ENCODE assay signal across 23 mouse cellular contexts in the genomic region with DNA sequence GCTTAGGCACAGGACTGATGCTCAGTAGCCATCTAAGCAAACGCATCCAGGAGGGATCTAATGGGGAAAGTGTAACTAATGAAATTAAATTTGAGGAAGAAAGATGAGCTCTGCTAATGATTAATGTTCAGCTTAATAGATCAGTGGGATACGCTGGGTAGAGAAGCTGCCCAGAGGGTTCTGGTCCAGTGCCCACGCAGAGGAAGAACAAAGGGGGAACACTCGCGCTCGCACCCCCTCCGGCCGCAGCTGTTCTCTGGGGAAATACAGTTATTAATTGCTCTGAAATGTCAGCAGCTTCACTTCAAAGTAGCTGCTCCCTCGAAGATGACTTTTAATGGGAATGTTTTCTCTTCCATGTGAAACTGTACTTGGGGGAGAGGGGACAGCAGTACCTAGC.
DNase-seq lines count a peak whose midpoint lies in the region; ATAC-seq and TF ChIP-seq lines count a peak whose summit lies in the region.
"Had no signal": no experiment of that assay in that cellular context is flagged by ENCODE, and none has a peak within 500 bp of the region (broad histone marks: within the 10 kb centered on the region; RNA-seq: fewer than 3 reads in every experiment).

No protein-coding gene starts in this region.

- no peak for TF ChIP-seq CTCF in hindbrain, postnatal 0 days (IDR thresholded peaks at IDR 0.05; ENCODE audit: low read depth)

- no peaks in the 10 kb centered on the region for H3K27me3 ChIP-seq in hindbrain, embryonic 10.5 days (ENCODE audit: insufficient read depth, poor library complexity, severe bottlenecking)
- H3K27me3 ChIP-seq in hindbrain, postnatal 0 days (ENCODE audit: insufficient read depth, low read length), result no peaks in the 10 kb centered on the region
- no peaks in the 10 kb centered on the region for H3K27me3 ChIP-seq in embryonic facial prominence, embryonic 10.5 days (replicated peaks; ENCODE audit: low read depth, poor library complexity, severe bottlenecking)
- H3K27me3 ChIP-seq in neural tube, embryonic 13.5 days, result no peaks in the 10 kb centered on the region
- H3K27me3 ChIP-seq: forebrain, embryonic 13.5 days; intestine, embryonic 15.5 days; limb, embryonic 12.5 days had no signal

- H3K36me3 ChIP-seq in hindbrain, embryonic 10.5 days, result no peaks in the 10 kb centered on the region
- no peaks in the 10 kb centered on the region for H3K36me3 ChIP-seq in hindbrain, postnatal 0 days (ENCODE audit: insufficient read depth, low read length)
- H3K36me3 ChIP-seq in embryonic facial prominence, embryonic 10.5 days (replicated peaks), result no peaks in the 10 kb centered on the region
- no peaks in the 10 kb centered on the region for H3K36me3 ChIP-seq in neural tube, embryonic 13.5 days
- H3K36me3 ChIP-seq: heart, embryonic 10.5 days; intestine, embryonic 15.5 days; limb, embryonic 12.5 days had no signal

- 62% methylated on average over 9 of the region's 9 CpGs for WGBS in hindbrain, embryonic 10.5 days
- 28% methylated on average over 9 of the region's 9 CpGs for WGBS in hindbrain, postnatal 0 days
- 79% methylated on average over 9 of the region's 9 CpGs for WGBS in embryonic facial prominence, embryonic 10.5 days
- WGBS in neural tube, embryonic 13.5 days, result 39% methylated on average over 9 of the region's 9 CpGs

- no peak overlapping the region for H3K4me2 ChIP-seq in hindbrain, postnatal 0 days (ENCODE audit: low read depth, low read length)
- H3K4me2 ChIP-seq in neural tube, embryonic 13.5 days, result no peak overlapping the region
- H3K4me2 ChIP-seq: forebrain, embryonic 13.5 days; intestine, embryonic 15.5 days; limb, embryonic 12.5 days; liver, embryonic 11.5 days had no signal

- intact Hi-C loops in left cerebral cortex, postnatal 4 days (cut with DNase I), result loop anchor here (10.0 kb wide), 2 partner anchors 200 to 630 kb away; no protein-coding TSS in a partner anchor
- intact Hi-C loops in left cerebral cortex, postnatal 36 days (cut with DNase I), result loop anchor here (10.0 kb wide), 1 partner anchor 630 kb away; no protein-coding TSS in a partner anchor

- no peak for ATAC-seq in hindbrain, postnatal 0 days
- ATAC-seq in neural tube, embryonic 13.5 days (ENCODE audit: low read depth), result peak; percentile 56; the same call in 1 of the 2 replicates
- ATAC-seq: intestine, embryonic 15.5 days; liver, postnatal 0 days; lung, postnatal 0 days had no signal

- H3K9me3 ChIP-seq in hindbrain, embryonic 10.5 days, result no peaks in the 10 kb centered on the region
- no peaks in the 10 kb centered on the region for H3K9me3 ChIP-seq in hindbrain, postnatal 0 days (ENCODE audit: low read length)
- H3K9me3 ChIP-seq in embryonic facial prominence, embryonic 10.5 days, result no peaks in the 10 kb centered on the region
- H3K9me3 ChIP-seq in neural tube, embryonic 13.5 days, result no peaks in the 10 kb centered on the region
- H3K9me3 ChIP-seq: forebrain, embryonic 13.5 days; heart, embryonic 10.5 days; intestine, embryonic 15.5 days; limb, embryonic 12.5 days had no signal

- DNase-seq in hindbrain, embryonic 10.5 days (ENCODE audit: low spot score), result no peak
- DNase-seq in hindbrain, postnatal 0 days (ENCODE audit: low spot score), result no peak
- peak; percentile 36 for DNase-seq in left cerebral cortex, postnatal 4 days
- no peak for DNase-seq in left cerebral cortex, postnatal 36 days (ENCODE audit: low spot score in 2 of 2)
- no peak for DNase-seq in embryonic facial prominence, embryonic 10.5 days (ENCODE audit: low spot score)
- no peak for DNase-seq in adrenal gland, adult 18-20 months (ENCODE audit: low spot score in 2 of 2)
- DNase-seq: adrenal gland, postnatal 14 days; cerebellum, postnatal 25 days; gastrocnemius, adult 2 months; heart, postnatal 4 days; kidney, adult 8-10 months; kidney, postnatal 10 days; liver, postnatal 0 days; thymus, adult 18-20 months; thymus, postnatal 4 days had no signal

- no peak overlapping the region for H3K4me3 ChIP-seq in hindbrain, embryonic 10.5 days
- H3K4me3 ChIP-seq in hindbrain, postnatal 0 days (ENCODE audit: low read length), result no peak overlapping the region
- no peak overlapping the region for H3K4me3 ChIP-seq in embryonic facial prominence, embryonic 10.5 days
- no peak overlapping the region for H3K4me3 ChIP-seq in neural tube, embryonic 13.5 days
- H3K4me3 ChIP-seq: forebrain, embryonic 13.5 days; gastrocnemius, adult 2 months; heart, embryonic 10.5 days; intestine, embryonic 15.5 days; limb, embryonic 12.5 days had no signal

- H3K27ac ChIP-seq in hindbrain, embryonic 10.5 days, result peak overlapping the region; percentile 71; the same call in 1 of the 2 replicates
- H3K27ac ChIP-seq in hindbrain, postnatal 0 days, result no peak overlapping the region
- peak overlapping the region; percentile 57 for H3K27ac ChIP-seq in embryonic facial prominence, embryonic 10.5 days (replicated peaks)
- no peak overlapping the region for H3K27ac ChIP-seq in neural tube, embryonic 13.5 days (replicated peaks)
- H3K27ac ChIP-seq: forebrain, embryonic 13.5 days; gastrocnemius, adult 2 months; heart, embryonic 10.5 days; intestine, embryonic 15.5 days; limb, embryonic 12.5 days; macrophage had no signal

- H3K9ac ChIP-seq in hindbrain, postnatal 0 days (replicated peaks; ENCODE audit: low read length), result no peak overlapping the region
- H3K9ac ChIP-seq in neural tube, embryonic 13.5 days, result no peak overlapping the region
- H3K9ac ChIP-seq: forebrain, embryonic 13.5 days; intestine, embryonic 15.5 days; limb, embryonic 12.5 days; liver, postnatal 0 days had no signal

- H3K4me1 ChIP-seq in hindbrain, embryonic 10.5 days (replicated peaks), result peaks cover 24% of the 10 kb centered on the region
- H3K4me1 ChIP-seq in hindbrain, postnatal 0 days (ENCODE audit: insufficient read depth, low read length), result no peaks in the 10 kb centered on the region
- H3K4me1 ChIP-seq in embryonic facial prominence, embryonic 10.5 days, result peaks cover 26% of the 10 kb centered on the region
- H3K4me1 ChIP-seq in neural tube, embryonic 13.5 days (replicated peaks), result peaks cover 15% of the 10 kb centered on the region
- H3K4me1 ChIP-seq: forebrain, embryonic 13.5 days; heart, embryonic 10.5 days; intestine, embryonic 15.5 days had no signal

Comparison
In these comparisons a context has a peak if more than half of its experiments do, and no peak if none do; other contexts are left out.
1. H3K27ac ChIP-seq: peak in hindbrain, embryonic 10.5 days (single experiment) and embryonic facial prominence, embryonic 10.5 days (single experiment); none in hindbrain, postnatal 0 days (single experiment) and neural tube, embryonic 13.5 days (single experiment).